Mouse (Mus musculus) spleen, adult 12 weeks (tissue): ENCODE data around the gene Tmem165.

ENCODE experiments used
- DNase-seq: peaks from one replicate; pipeline ENCODE4 v3.0.0; 2022; ENCODE audit warnings: low spot score

Tmem165 gene

DNA sequence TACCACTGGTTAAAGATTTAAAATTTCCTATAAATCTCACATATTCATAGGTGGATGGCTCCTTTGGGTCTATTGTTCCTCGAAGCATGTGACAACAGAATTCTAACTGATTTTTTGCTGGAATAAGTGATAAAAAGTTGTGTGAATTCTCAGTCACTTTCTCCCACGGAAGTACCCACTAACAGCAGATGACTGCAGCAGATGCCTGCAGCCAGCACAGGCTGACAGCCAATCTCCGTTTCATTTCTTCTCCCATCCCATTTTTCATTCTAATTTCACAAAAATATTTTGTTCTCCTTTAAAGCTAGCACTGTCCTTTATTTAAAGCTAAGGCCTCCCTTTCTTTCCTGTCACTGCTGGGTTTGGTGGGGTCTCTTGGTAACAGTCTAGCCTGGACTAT, 61.7 kb downstream of the Tmem165 start:
- DNase-seq, result no peak

DNA sequence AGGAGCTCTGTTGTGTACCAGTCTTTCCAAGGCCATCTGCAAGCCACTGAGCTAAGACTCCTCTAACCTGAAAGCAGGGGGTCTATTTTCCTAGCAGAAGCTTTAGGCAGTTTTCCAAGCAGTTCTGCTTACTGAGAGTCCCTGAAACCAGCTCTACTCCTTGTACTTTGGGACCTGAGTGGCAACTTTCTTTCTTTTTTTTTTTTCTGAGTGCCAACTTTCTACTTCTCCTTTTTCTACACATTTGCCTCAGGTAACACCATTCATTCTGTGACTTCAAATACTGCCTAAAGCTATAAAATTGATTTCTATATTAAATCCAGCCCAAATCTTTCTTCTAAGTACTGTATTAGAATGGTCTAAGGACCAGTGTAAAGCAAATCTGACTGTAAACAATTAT, 62.9 kb downstream of the Tmem165 start:
- DNase-seq, result no peak

DNA sequence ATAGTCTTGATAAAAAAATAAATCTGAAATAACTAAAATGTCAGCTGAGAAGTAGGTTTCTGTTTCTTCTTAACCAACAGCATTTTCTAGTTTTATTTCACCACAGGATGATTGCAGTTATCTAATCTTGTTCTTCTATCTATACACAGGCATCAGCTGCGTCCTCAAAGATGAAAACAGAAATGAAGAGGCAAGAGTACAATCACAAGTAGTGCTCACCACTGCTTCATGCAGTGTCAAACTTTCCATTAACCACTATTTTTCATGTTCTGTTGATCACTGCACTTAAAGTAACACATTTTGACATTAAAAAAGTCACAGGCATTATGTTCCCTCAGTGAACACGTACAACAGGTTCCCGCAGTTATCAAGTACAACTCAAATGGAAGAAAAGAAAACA, 67.3 kb downstream of the Tmem165 start:
- DNase-seq, result no peak
